Mouse (Mus musculus): ENCODE measurements around the gene Gpr18. TPM values are rescaled to one million over a fixed set of nuclear protein-coding genes. Genes with fewer than 3 reads are reported as not detected.

The Gpr18 gene
- polyA plus RNA-seq, 1 experiment from 2014 or later = 0.32 TPM

GRCm38 (mm10) chr14:121909868-121910267 is 5.7 kb downstream of the Gpr18 start:
- TF ChIP-seq EP300 (IDR thresholded peaks at IDR 0.05) = no peak
- TF ChIP-seq CTCF (IDR thresholded peaks at IDR 0.05) = no peak
- WGBS = 88% methylated on average over 6 of the region's 6 CpGs
- Histone ChIP-seq H3K4me3 (ENCODE audit: low read depth, low read length) (no peak overlapping the region), H3K4me2 (replicated peaks; ENCODE audit: low read depth, low read length) (no peak overlapping the region), H3K27me3 (replicated peaks; ENCODE audit: insufficient read depth, low read length) (no peaks in the 10 kb centered on the region), H3K27ac (ENCODE audit: low read length) (no peak overlapping the region), H3K4me1 (ENCODE audit: insufficient read depth, low read depth, low read length) (no peaks in the 10 kb centered on the region), H3K9ac (replicated peaks; ENCODE audit: low read depth) (no peak overlapping the region), H3K9me3 (ENCODE audit: low read length) (no peaks in the 10 kb centered on the region), H3K36me3 (ENCODE audit: insufficient read depth, low read length) (peaks cover 4% of the 10 kb centered on the region; the same call in 1 of the 2 replicates)
- no peak for ATAC-seq
- no peak for DNase-seq (ENCODE audit: low spot score)

GRCm38 (mm10) chr14:121906992-121907681 is 8.4 kb downstream of the Gpr18 start:
- DNase-seq (ENCODE audit: low spot score) (no peak), ATAC-seq (no peak)
- 78% methylated on average over 11 of the region's 11 CpGs for WGBS
- H3K9ac ChIP-seq (replicated peaks; ENCODE audit: low read depth) = no peak overlapping the region
- H3K27me3 ChIP-seq (replicated peaks; ENCODE audit: insufficient read depth, low read length) = no peaks in the 10 kb centered on the region
- H3K9me3 ChIP-seq (ENCODE audit: low read length) = no peaks in the 10 kb centered on the region
- H3K4me3 ChIP-seq (ENCODE audit: low read depth, low read length) = no peak overlapping the region
- TF ChIP-seq EP300 (IDR thresholded peaks at IDR 0.05) = no peak
- no peak for TF ChIP-seq CTCF (IDR thresholded peaks at IDR 0.05)
- H3K27ac ChIP-seq (ENCODE audit: low read length) = no peak overlapping the region
- H3K4me2 ChIP-seq (replicated peaks; ENCODE audit: low read depth, low read length) = no peak overlapping the region
- peaks cover 4% of the 10 kb centered on the region; the same call in 1 of the 2 replicates for H3K36me3 ChIP-seq (ENCODE audit: insufficient read depth, low read length)
- H3K4me1 ChIP-seq (ENCODE audit: insufficient read depth, low read depth, low read length) = no peaks in the 10 kb centered on the region; the same call in 1 of the 2 replicates

GRCm38 (mm10) chr14:121906341-121906991 is 9.1 kb downstream of the Gpr18 start:
- 57% methylated on average over 8 of the region's 8 CpGs for WGBS
- Histone ChIP-seq H3K36me3 (ENCODE audit: insufficient read depth, low read length) (peaks cover 4% of the 10 kb centered on the region; the same call in 1 of the 2 replicates), H3K4me2 (replicated peaks; ENCODE audit: low read depth, low read length) (no peak overlapping the region), H3K4me1 (ENCODE audit: insufficient read depth, low read depth, low read length) (no peaks in the 10 kb centered on the region; the same call in 1 of the 2 replicates), H3K9ac (replicated peaks; ENCODE audit: low read depth) (no peak overlapping the region), H3K9me3 (ENCODE audit: low read length) (no peaks in the 10 kb centered on the region), H3K4me3 (ENCODE audit: low read depth, low read length) (no peak overlapping the region), H3K27ac (ENCODE audit: low read length) (no peak overlapping the region), H3K27me3 (replicated peaks; ENCODE audit: insufficient read depth, low read length) (no peaks in the 10 kb centered on the region)
- ATAC-seq (no peak), DNase-seq (ENCODE audit: low spot score) (no peak)
- no peak for TF ChIP-seq EP300 (IDR thresholded peaks at IDR 0.05)
- no peak for TF ChIP-seq CTCF (IDR thresholded peaks at IDR 0.05)

- ATAC-seq = no peak
- Histone ChIP-seq H3K27me3 (replicated peaks; ENCODE audit: insufficient read depth, low read length) (no peaks in the 10 kb centered on the region), H3K9me3 (ENCODE audit: low read length) (no peaks in the 10 kb centered on the region), H3K36me3 (ENCODE audit: insufficient read depth, low read length) (peaks cover 4% of the 10 kb centered on the region; the same call in 1 of the 2 replicates), H3K4me3 (ENCODE audit: low read depth, low read length) (no peak overlapping the region), H3K27ac (ENCODE audit: low read length) (no peak overlapping the region), H3K4me1 (ENCODE audit: insufficient read depth, low read depth, low read length) (no peaks in the 10 kb centered on the region; the same call in 1 of the 2 replicates), H3K9ac (replicated peaks; ENCODE audit: low read depth) (no peak overlapping the region), H3K4me2 (replicated peaks; ENCODE audit: low read depth, low read length) (no peak overlapping the region)
- TF ChIP-seq EP300 (IDR thresholded peaks at IDR 0.05) (no peak), CTCF (IDR thresholded peaks at IDR 0.05) (no peak)
- no peak for DNase-seq (ENCODE audit: low spot score)
- 14% methylated on average over 3 of the region's 3 CpGs for WGBS
Measured at GRCm38 (mm10) chr14:121904754-121905153, 10.8 kb downstream of the Gpr18 start.

- Histone ChIP-seq H3K9ac (replicated peaks; ENCODE audit: low read depth) (no peak overlapping the region), H3K27me3 (replicated peaks; ENCODE audit: insufficient read depth, low read length) (no peaks in the 10 kb centered on the region), H3K4me2 (replicated peaks; ENCODE audit: low read depth, low read length) (no peak overlapping the region), H3K36me3 (ENCODE audit: insufficient read depth, low read length) (peaks cover 4% of the 10 kb centered on the region; the same call in 1 of the 2 replicates), H3K4me1 (ENCODE audit: insufficient read depth, low read depth, low read length) (no peaks in the 10 kb centered on the region; the same call in 1 of the 2 replicates), H3K9me3 (ENCODE audit: low read length) (no peaks in the 10 kb centered on the region), H3K27ac (ENCODE audit: low read length) (no peak overlapping the region), H3K4me3 (ENCODE audit: low read depth, low read length) (no peak overlapping the region)
- 81% methylated on average over 7 of the region's 7 CpGs for WGBS
- DNase-seq (ENCODE audit: low spot score) = no peak
- ATAC-seq = no peak
- TF ChIP-seq EP300 (IDR thresholded peaks at IDR 0.05) (no peak), CTCF (IDR thresholded peaks at IDR 0.05) (no peak)
Measured at GRCm38 (mm10) chr14:121903381-121903876, 12.2 kb downstream of the Gpr18 start.

GRCm38 (mm10) chr14:121901511-121901910 is 14.1 kb downstream of the Gpr18 start:
- no peaks in the 10 kb centered on the region for H3K9me3 ChIP-seq (ENCODE audit: low read length)
- no peak overlapping the region for H3K4me3 ChIP-seq (ENCODE audit: low read depth, low read length)
- no peak for TF ChIP-seq CTCF (IDR thresholded peaks at IDR 0.05)
- no peak for TF ChIP-seq EP300 (IDR thresholded peaks at IDR 0.05)
- H3K4me1 ChIP-seq (ENCODE audit: insufficient read depth, low read depth, low read length) = no peaks in the 10 kb centered on the region; the same call in 1 of the 2 replicates
- no peak overlapping the region for H3K9ac ChIP-seq (replicated peaks; ENCODE audit: low read depth)
- H3K36me3 ChIP-seq (ENCODE audit: insufficient read depth, low read length) = no peaks in the 10 kb centered on the region
- no peak for DNase-seq (ENCODE audit: low spot score)
- WGBS = 83% methylated on average over 6 of the region's 6 CpGs
- H3K4me2 ChIP-seq (replicated peaks; ENCODE audit: low read depth, low read length) = no peak overlapping the region
- no peaks in the 10 kb centered on the region for H3K27me3 ChIP-seq (replicated peaks; ENCODE audit: insufficient read depth, low read length)
- H3K27ac ChIP-seq (ENCODE audit: low read length) = no peak overlapping the region
- no peak for ATAC-seq
